Mouse (Mus musculus): Measurements from ENCODE around the gene Gprc5c. TPM values are rescaled to one million over a fixed set of nuclear protein-coding genes. Genes with fewer than 3 reads are reported as not detected.

The Gprc5c gene
- polyA plus RNA-seq, 1 experiment from 2014 or later, result 23.5 TPM

Other genes with a start within 250 kb of the Gprc5c start
- 974 and 1,057 TPM in 2 replicates for gene Rpl38, start 182.6 kb upstream of the Gprc5c start, polyA plus RNA-seq (2014; fragmentation: Nextera tagmentation; extraction: Ambion mirVana)
- gene Ttyh2, start 175.7 kb upstream of the Gprc5c start, polyA plus RNA-seq (2014; fragmentation: Nextera tagmentation; extraction: Ambion mirVana), result 12.5 and 13.8 TPM in 2 replicates
- gene Dnaic2, start 123.7 kb upstream of the Gprc5c start, polyA plus RNA-seq (2014; fragmentation: Nextera tagmentation; extraction: Ambion mirVana), result 0.25 and 0.38 TPM in 2 replicates
- 0.51 and 0.81 TPM in 2 replicates for gene Kif19a, start 85.8 kb upstream of the Gprc5c start, polyA plus RNA-seq (2014; fragmentation: Nextera tagmentation; extraction: Ambion mirVana)
- 0.98 and 1.6 TPM in 2 replicates for gene Btbd17, start 55.2 kb upstream of the Gprc5c start, polyA plus RNA-seq (2014; fragmentation: Nextera tagmentation; extraction: Ambion mirVana)
- 0.23 and 0.39 TPM in 2 replicates for gene Gpr142, start 52.2 kb upstream of the Gprc5c start, polyA plus RNA-seq (2014; fragmentation: Nextera tagmentation; extraction: Ambion mirVana)
- gene Cd300a, start 38.9 kb downstream of the Gprc5c start, polyA plus RNA-seq (2014; fragmentation: Nextera tagmentation; extraction: Ambion mirVana), result 0.90 and 1.1 TPM in 2 replicates
- gene Cd300lb, start 83.2 kb downstream of the Gprc5c start, polyA plus RNA-seq (2014; fragmentation: Nextera tagmentation; extraction: Ambion mirVana), result 0.12 and 0.21 TPM in 2 replicates
- gene Cd300c, start 118.0 kb downstream of the Gprc5c start, polyA plus RNA-seq (2014; fragmentation: Nextera tagmentation; extraction: Ambion mirVana), result not detected in 2 replicates
- gene Cd300ld, start 138.8 kb downstream of the Gprc5c start, polyA plus RNA-seq (2014; fragmentation: Nextera tagmentation; extraction: Ambion mirVana), result 0.24 and 0.33 TPM in 2 replicates
- 1.8 and 2.9 TPM in 2 replicates for gene Cd300c2, start 150.7 kb downstream of the Gprc5c start, polyA plus RNA-seq (2014; fragmentation: Nextera tagmentation; extraction: Ambion mirVana)
- not detected in 2 replicates for gene Cd300ld2, start 165.0 kb downstream of the Gprc5c start, polyA plus RNA-seq (2014; fragmentation: Nextera tagmentation; extraction: Ambion mirVana)
- gene Cd300ld4, start 175.9 kb downstream of the Gprc5c start, polyA plus RNA-seq (2014; fragmentation: Nextera tagmentation; extraction: Ambion mirVana), result not detected in 2 replicates
- gene Cd300ld5, start 186.6 kb downstream of the Gprc5c start, polyA plus RNA-seq (2014; fragmentation: Nextera tagmentation; extraction: Ambion mirVana), result not detected in 2 replicates
- not detected in 2 replicates for gene Cd300ld3, start 197.3 kb downstream of the Gprc5c start, polyA plus RNA-seq (2014; fragmentation: Nextera tagmentation; extraction: Ambion mirVana)
- 0.12 TPM in 1 of 2 replicates, not detected in the other for gene Cd300e, start 211.0 kb downstream of the Gprc5c start, polyA plus RNA-seq (2014; fragmentation: Nextera tagmentation; extraction: Ambion mirVana)
- gene Rab37, start 240.3 kb downstream of the Gprc5c start, polyA plus RNA-seq (2014; fragmentation: Nextera tagmentation; extraction: Ambion mirVana), result 1.3 and 1.5 TPM in 2 replicates

Data from stomach, embryonic 14.5 days (tissue).